Mouse (Mus musculus) liver, embryonic 14.5 days (tissue): ENCODE data around the gene Dclk3.

Experiments used
- CTCF ChIP-seq: IDR thresholded peaks from 2 replicates; pipeline ENCODE4 v1.5.1; 2016; ENCODE audit warnings: antibody characterized with exemption, low read depth, control low read depth
- EP300 ChIP-seq: IDR thresholded peaks from 2 replicates; pipeline ENCODE4 v1.6.1; 2016; ENCODE audit warnings: antibody characterized with exemption, low read depth

DNA sequence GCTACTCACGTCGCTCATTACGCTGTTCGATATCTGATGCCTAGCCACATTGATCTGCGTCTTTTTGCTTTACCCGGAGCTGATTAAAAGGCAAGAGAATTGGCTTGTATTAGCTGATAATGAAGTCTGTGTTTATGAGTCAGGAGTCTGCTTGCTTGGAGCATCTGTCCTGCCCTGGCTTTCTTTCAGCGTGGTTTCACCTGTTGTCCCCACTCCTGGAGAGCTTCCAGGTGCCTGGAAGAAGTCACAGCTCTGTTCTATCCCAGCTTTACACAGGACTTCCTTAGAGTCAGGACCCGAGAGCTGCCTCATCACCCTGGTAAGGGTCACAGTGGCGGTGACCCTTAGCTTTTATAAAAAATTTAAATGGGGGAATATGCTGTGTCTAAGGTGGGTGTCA, 61.3 kb downstream of the Dclk3 start:
- no peak for TF ChIP-seq CTCF
- no peak for TF ChIP-seq EP300
